Comparison of ENCODE assay signal across 8 mouse cellular contexts in the genomic region with DNA sequence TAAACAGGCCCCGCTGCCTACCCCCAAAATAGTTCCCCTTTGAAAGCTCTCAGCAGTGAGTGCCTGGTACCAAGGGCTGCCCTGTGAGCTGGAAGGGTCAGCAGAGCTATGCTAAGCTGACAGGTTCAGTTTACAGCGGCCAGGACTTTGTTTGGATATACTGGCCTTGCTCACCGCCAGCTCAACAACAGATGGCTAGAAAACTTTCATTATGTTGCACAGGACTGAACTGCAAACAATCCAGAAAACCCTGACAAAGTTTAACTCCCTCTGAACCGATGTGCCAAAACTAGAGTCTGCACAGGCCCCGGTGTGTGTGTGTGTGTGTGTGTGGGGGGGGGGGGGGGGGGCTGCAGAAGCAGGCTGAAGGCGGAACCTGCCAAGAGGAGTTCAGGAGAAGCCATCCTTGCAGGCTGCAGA.
DNase-seq lines count a peak whose midpoint lies in the region; ATAC-seq and TF ChIP-seq lines count a peak whose summit lies in the region.

No protein-coding gene starts in this region.

- ATAC-seq in heart, embryonic 11.5 days (replicated peaks; ENCODE audit: insufficient number of reproducible peaks, low FRiP score, low TSS enrichment) = 0 out of 2 replicates have a peak, but pooled peaks have one; percentile 29
- peak; percentile 75 for ATAC-seq in forebrain, embryonic 16.5 days
- no peak for ATAC-seq in kidney, postnatal 0 days (replicated peaks; ENCODE audit: low FRiP score, low read depth)
- ATAC-seq in midbrain, embryonic 13.5 days = peak; percentile 67
- no peak for ATAC-seq in monocyte, adult 5-6 weeks (replicated peaks; ENCODE audit: insufficient number of reproducible peaks, low FRiP score, low TSS enrichment, poor library complexity, severe bottlenecking)

- no peaks in the 10 kb centered on the region for H3K36me3 ChIP-seq in heart, embryonic 11.5 days (ENCODE audit: control insufficient read depth, insufficient read depth, low read length)
- no peaks in the 10 kb centered on the region for H3K36me3 ChIP-seq in forebrain, embryonic 16.5 days (ENCODE audit: control insufficient read depth, insufficient read depth)
- H3K36me3 ChIP-seq in kidney, postnatal 0 days (ENCODE audit: insufficient read depth, low read length) = no peaks in the 10 kb centered on the region
- H3K36me3 ChIP-seq in midbrain, embryonic 13.5 days = no peaks in the 10 kb centered on the region

- WGBS in heart, embryonic 11.5 days (ENCODE audit: insufficient replicate concordance) = 9% methylated on average over 6 of the region's 6 CpGs
- 2% methylated on average over 6 of the region's 6 CpGs for WGBS in forebrain, embryonic 16.5 days
- 17% methylated on average over 6 of the region's 6 CpGs for WGBS in kidney, postnatal 0 days
- 6% methylated on average over 6 of the region's 6 CpGs for WGBS in midbrain, embryonic 13.5 days

- DNase-seq in heart, adult 8-10 months (ENCODE audit: low spot score) = no peak
- peak; percentile 69 for DNase-seq in kidney, postnatal 0 days (ENCODE audit: low spot score)
- DNase-seq in cerebellum, postnatal 36 days = no peak
- DNase-seq in cerebellum, postnatal 14 days = no peak

- H3K4me3 ChIP-seq in heart, embryonic 11.5 days (ENCODE audit: low read depth, low read length) = no peak overlapping the region
- no peak overlapping the region for H3K4me3 ChIP-seq in forebrain, embryonic 16.5 days (replicated peaks; ENCODE audit: low read length)
- no peak overlapping the region for H3K4me3 ChIP-seq in kidney, postnatal 0 days (replicated peaks; ENCODE audit: low read depth, low read length)
- H3K4me3 ChIP-seq in midbrain, embryonic 13.5 days (replicated peaks) = no peak overlapping the region

- TF ChIP-seq CTCF in kidney, postnatal 0 days (IDR thresholded peaks at IDR 0.05; ENCODE audit: low read depth) = no peak

- no peaks in the 10 kb centered on the region for H3K9me3 ChIP-seq in heart, embryonic 11.5 days (replicated peaks; ENCODE audit: control insufficient read depth, low read length)
- no peaks in the 10 kb centered on the region for H3K9me3 ChIP-seq in forebrain, embryonic 16.5 days (ENCODE audit: control insufficient read depth, low read length)
- no peaks in the 10 kb centered on the region for H3K9me3 ChIP-seq in kidney, postnatal 0 days (replicated peaks; ENCODE audit: low read length)
- no peaks in the 10 kb centered on the region for H3K9me3 ChIP-seq in midbrain, embryonic 13.5 days

- peaks cover 44% of the 10 kb centered on the region for H3K4me1 ChIP-seq in heart, embryonic 11.5 days (ENCODE audit: control insufficient read depth, insufficient read depth, low read length)
- peaks cover 14% of the 10 kb centered on the region for H3K4me1 ChIP-seq in forebrain, embryonic 16.5 days (replicated peaks; ENCODE audit: control insufficient read depth, insufficient read depth, low read length)
- no peaks in the 10 kb centered on the region; the same call in 1 of the 2 replicates for H3K4me1 ChIP-seq in kidney, postnatal 0 days (replicated peaks; ENCODE audit: insufficient read depth, low read length)
- H3K4me1 ChIP-seq in midbrain, embryonic 13.5 days (replicated peaks) = peaks cover 36% of the 10 kb centered on the region

- H3K27ac ChIP-seq in heart, embryonic 11.5 days (ENCODE audit: low read depth, low read length) = peak overlapping the region; percentile 92
- no peak overlapping the region for H3K27ac ChIP-seq in forebrain, embryonic 16.5 days (ENCODE audit: low read length)
- H3K27ac ChIP-seq in kidney, postnatal 0 days = peak overlapping the region; percentile 71
- H3K27ac ChIP-seq in midbrain, embryonic 13.5 days = no peak overlapping the region

- H3K27me3 ChIP-seq in heart, embryonic 11.5 days (ENCODE audit: control insufficient read depth, insufficient read depth, low read length) = no peaks in the 10 kb centered on the region
- no peaks in the 10 kb centered on the region for H3K27me3 ChIP-seq in forebrain, embryonic 16.5 days (replicated peaks; ENCODE audit: control insufficient read depth, insufficient read depth, low read length)
- H3K27me3 ChIP-seq in kidney, postnatal 0 days (ENCODE audit: insufficient read depth, low read length) = no peaks in the 10 kb centered on the region
- peaks cover 5% of the 10 kb centered on the region; the same call in 1 of the 2 replicates for H3K27me3 ChIP-seq in midbrain, embryonic 13.5 days

- peak overlapping the region; percentile 23; the same call in 1 of the 2 replicates for H3K9ac ChIP-seq in heart, embryonic 11.5 days (ENCODE audit: low read depth, low read length)
- no peak overlapping the region for H3K9ac ChIP-seq in forebrain, embryonic 16.5 days (replicated peaks; ENCODE audit: low read depth, low read length)
- H3K9ac ChIP-seq in kidney, postnatal 0 days (ENCODE audit: low read depth, low read length) = no peak overlapping the region
- no peak overlapping the region for H3K9ac ChIP-seq in midbrain, embryonic 13.5 days (replicated peaks)

- H3K4me2 ChIP-seq in heart, embryonic 11.5 days = peak overlapping the region; percentile 37
- H3K4me2 ChIP-seq in forebrain, embryonic 16.5 days (ENCODE audit: low read length) = peak overlapping the region; percentile 28; the same call in 1 of the 2 replicates
- peak overlapping the region; percentile 46 for H3K4me2 ChIP-seq in kidney, postnatal 0 days (ENCODE audit: low read length)
- H3K4me2 ChIP-seq in midbrain, embryonic 13.5 days (replicated peaks) = no peak overlapping the region

Comparison
In these comparisons a context has a peak if more than half of its experiments do, and no peak if none do; other contexts are left out.
1. ATAC-seq: peak in heart, embryonic 11.5 days (single experiment), forebrain, embryonic 16.5 days (single experiment) and midbrain, embryonic 13.5 days (single experiment); none in kidney, postnatal 0 days (single experiment) and monocyte, adult 5-6 weeks (single experiment).
2. H3K27ac ChIP-seq: peak in heart, embryonic 11.5 days (single experiment) and kidney, postnatal 0 days (single experiment); none in forebrain, embryonic 16.5 days (single experiment) and midbrain, embryonic 13.5 days (single experiment).